Mouse (Mus musculus) erythroid progenitor cell, adult 5-6 weeks (primary cell): Measurements from ENCODE around the gene Dtx3l. TPM values are rescaled to one million over a fixed set of nuclear protein-coding genes. Genes with fewer than 3 reads are reported as not detected.
"Not testable (repeated sequence)": the region's sequence is repeated elsewhere in the genome, so short reads cannot be mapped to it uniquely, and the experiment has no call there.

Experiments used
- ATAC-seq: replicated peaks from 2 replicates; pipeline ENCODE4 v1.8.0; 2016; ENCODE audit warnings: moderate number of reproducible peaks, mild to moderate bottlenecking, moderate TSS enrichment, inconsistent platforms; ENCODE audit not compliant: poor library complexity, low FRiP score, severe bottlenecking
- total RNA-seq, 2 experiments: library from RNA; stranded (forward) in 1 of 2; stranded (reverse) in 1 of 2; fragments of 150-400 nt in 1 of 2; fragments of 186-747, 209-891 nt in 1 of 2; gene quantifications; 2 replicates each; pipeline versions ENCODE4 v1.2.3 to v1.2.4; 2015 to 2017; ENCODE audit warnings: low replicate concordance in 2 of 2

Dtx3l gene
- total RNA-seq (2015; ENCODE audit: low replicate concordance) = 15.9 and 20.5 TPM in 2 replicates
- 19.8 and 21.4 TPM in 2 replicates for total RNA-seq (2017; ENCODE audit: low replicate concordance)

GRCm38 (mm10) chr16:35938211-35939151 lies at the start of gene Dtx3l, which contains the start of gene Parp9:
Gene Dtx3l, minus strand, starts transcription at chr16:35939151.
Gene Parp9, plus strand, starts transcription at chr16:35938470.
- peak; percentile 82 for ATAC-seq

- ATAC-seq = no peak
Observed at GRCm38 (mm10) chr16:35987930-35988329, 49.0 kb upstream of the Dtx3l start.

- no peak for ATAC-seq
Observed at GRCm38 (mm10) chr16:35984471-35984870, 45.5 kb upstream of the Dtx3l start.

- ATAC-seq = peak; percentile 35
Observed at GRCm38 (mm10) chr16:35983517-35984101, 44.7 kb upstream of the Dtx3l start.

DNA sequence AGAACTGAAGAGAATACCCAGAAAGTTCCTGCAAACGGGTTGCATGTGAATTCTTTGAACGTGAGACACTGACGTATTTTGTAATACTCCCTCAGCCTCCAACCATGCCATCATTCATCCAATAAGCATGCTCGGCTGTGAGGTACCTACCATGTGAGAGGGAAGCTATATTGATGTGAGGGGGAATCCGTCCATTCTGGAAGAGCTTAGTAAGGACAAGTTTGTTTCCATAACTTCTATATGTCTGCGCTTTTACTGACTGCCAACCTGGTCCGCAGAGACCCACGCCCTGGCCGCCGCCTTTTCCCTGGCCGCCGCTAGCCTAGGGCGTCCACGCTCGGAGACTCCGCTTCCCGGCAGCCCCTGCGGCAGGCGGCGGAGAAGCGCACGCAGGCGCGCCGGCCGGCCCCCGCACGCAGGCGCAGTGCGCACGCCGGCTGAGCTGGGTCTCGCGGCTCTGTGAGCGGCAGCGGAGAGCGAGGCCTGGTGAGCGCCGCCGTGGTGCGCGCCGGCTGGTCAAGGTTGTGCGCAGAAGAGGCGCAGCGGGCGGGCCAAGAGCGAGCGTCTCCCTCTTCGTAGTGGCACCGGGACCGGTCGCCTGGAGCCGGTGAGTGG lies 44.1 kb upstream of the Dtx3l start:
- ATAC-seq = peak; percentile 76

GRCm38 (mm10) chr16:35982506-35982901 lies 43.6 kb upstream of the Dtx3l start:
- ATAC-seq = peak; percentile 4; the same call in 1 of the 2 replicates

DNA sequence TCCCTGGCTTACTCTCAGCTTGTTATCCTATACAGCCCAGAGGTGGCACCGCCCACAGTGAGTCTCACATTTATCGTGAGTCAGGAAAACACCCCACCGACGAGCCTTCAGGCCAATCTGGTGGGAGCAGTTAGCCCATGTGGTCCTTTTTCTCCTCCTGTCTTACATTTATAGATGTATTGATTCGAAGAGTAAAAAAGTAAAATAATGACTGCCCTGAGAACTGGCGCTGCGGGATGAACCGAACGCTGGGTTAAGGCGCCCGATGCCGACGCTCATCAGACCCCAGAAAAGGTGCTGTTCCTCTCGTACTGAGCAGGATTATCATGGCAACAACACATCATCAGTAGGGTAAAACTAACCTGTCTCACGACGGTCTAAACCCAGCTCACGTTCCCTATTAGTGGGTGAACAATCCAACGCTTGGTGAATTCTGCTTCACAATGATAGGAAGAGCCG lies 42.4 kb upstream of the Dtx3l start:
- peak; percentile 79 for ATAC-seq

DNA sequence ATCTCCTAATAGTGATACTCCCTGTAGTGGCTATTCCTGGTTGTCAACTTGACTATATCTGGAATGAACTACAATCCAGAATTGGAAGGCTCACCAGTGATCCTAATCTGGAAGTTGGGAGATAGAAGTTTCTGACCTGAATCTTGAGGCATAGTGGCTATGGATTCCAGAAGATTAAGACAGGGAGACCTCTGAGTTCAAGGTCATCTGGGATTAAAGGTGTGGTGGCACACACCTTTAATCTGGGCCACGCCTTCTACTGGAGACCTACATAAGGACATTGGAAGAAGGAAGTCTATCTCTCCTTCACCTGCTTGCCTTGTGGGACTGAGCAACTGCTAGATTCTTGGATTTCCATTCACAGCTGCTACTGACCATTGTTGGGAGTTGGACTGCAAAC lies 39.5 kb upstream of the Dtx3l start, which contains the start of gene Kpna1:
TSS of gene Kpna1 (plus strand) at position 301 of the 400 bp plus-strand sequence.
- not testable (repeated sequence) for ATAC-seq

- ATAC-seq = no peak
Observed at GRCm38 (mm10) chr16:35974021-35974420, 35.1 kb upstream of the Dtx3l start.

DNA sequence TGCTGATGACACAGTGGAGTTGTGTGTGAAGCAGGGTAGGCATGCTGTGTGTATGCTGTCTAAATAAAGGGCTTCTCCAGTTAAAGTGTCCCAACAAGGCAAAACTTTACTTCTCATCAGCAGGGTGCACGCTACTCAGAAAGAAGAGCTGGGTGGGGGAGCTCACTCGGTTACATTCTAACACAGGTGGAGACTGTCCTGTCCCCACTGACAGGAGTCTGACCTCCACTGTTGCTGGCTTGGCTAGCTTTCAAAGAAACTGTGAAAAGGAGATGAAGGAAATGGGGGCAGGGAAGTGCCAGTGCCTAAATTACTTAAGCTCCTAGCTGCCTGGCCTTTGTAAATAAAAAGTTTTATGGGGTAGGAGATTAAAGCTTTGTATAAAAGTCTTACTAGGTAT lies 29.2 kb upstream of the Dtx3l start:
- no peak for ATAC-seq

DNA sequence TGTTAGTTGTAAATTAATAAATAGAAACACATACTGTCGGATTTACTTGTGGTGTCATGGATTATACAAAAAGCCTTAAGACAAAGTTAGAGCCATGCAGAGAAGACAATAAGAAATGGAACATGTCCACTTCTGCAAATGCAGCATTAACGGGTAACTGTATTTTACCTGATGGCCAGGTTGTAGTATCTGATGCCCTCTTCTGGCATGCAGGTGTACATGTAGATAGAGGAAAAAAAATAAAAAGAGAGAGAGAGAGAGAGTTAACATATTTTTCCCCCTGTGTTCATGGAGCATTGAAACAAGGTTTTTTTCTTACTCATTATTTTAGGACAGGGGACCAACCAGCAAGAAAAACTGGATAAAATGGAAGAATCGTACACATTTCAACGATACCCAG lies 28.4 kb upstream of the Dtx3l start:
- ATAC-seq = no peak

- ATAC-seq = no peak
Observed at GRCm38 (mm10) chr16:35966411-35967115, 27.6 kb upstream of the Dtx3l start.

DNA sequence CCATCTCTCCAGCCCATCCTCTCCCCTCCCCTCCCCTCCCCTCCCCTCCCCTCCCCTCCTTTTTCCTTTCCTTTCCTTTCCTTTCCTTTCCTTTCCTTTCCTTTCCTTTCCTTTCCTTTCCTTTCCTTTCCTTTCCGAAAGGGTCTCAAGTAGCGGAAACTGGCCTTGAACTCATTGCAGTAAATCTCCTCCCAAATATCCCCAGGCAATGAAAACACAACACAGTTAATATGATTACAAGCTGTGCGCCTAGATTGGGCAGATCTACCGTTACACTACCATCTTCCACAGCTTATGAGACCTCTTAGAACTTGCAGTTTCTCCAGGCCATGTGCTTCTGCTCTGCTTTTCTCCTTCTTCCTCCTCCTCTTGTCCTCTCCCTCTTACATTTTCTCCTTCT lies 27.0 kb upstream of the Dtx3l start:
- not testable (repeated sequence) for ATAC-seq

GRCm38 (mm10) chr16:35952628-35953130 lies 13.7 kb upstream of the Dtx3l start:
- ATAC-seq = no peak

DNA sequence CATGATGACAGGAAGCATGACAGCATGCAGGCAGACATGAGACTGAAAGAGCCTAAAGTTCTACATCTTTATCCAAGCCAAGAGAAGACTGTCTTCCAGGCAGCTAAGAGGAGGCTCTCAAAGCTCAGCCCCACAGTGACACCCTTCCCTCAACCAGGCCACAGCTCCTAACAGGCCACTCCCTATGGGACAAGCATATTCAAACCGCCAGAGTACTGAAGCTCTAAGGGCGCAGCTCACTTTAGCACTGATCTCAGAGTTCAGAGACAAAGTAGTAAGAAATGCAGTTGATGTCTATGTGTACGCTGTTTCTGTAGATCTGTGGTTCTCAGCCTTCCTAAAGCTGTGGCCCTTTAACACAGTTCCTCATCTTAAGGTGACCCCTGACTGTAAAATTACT lies 12.3 kb upstream of the Dtx3l start:
- no peak for ATAC-seq

GRCm38 (mm10) chr16:35949264-35949663 lies 10.3 kb upstream of the Dtx3l start:
- no peak for ATAC-seq

DNA sequence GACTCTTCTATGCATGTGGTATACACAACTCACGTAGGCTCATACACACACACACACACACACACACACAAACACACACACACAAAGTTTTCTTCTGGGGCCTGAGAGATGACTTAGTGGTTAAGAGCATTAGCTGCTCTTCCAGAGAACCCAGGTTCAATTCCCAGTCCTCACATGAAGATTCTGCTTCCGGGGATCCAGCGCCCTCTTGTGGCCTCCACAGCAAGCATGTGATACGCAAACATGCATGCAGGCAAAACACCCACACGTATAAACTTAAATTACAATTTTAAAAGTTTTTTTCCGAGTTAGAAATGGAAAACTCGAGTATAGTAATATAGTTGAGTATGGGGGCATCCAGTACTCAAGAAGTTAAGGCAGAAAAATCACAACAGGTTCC lies 2.4 kb upstream of the Dtx3l start:
- ATAC-seq = no peak

DNA sequence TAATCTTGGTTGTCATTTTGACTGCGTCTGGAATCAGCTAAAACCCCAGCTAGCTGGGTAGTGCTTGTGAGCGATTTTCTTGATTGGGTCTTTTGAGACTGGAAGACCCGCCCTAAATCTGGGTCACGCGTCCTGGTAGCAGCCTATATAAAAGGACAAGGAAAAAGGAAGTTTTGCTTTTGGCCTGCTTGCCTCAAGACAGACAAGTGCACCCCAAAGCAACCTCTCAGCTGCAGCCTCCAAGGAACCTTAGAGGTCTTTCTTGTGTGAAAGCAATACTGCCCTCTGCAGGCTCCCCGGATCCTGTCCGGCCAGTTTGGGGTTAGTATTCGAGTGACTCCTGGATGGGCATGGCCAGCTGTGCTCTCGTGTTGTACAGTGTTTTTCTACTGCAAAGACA lies 739 bp upstream of the Dtx3l start:
- ATAC-seq = peak; percentile 77

- ATAC-seq = peak; percentile 50
Observed at GRCm38 (mm10) chr16:35939261-35939660, 310 bp upstream of the Dtx3l start.

- no peak for ATAC-seq
Observed at GRCm38 (mm10) chr16:35933181-35933580, 5.8 kb downstream of the Dtx3l start.
